Mouse (Mus musculus) intestine, embryonic 16.5 days (tissue): Measurements from ENCODE around the gene Micu2. TPM values are rescaled to one million over a fixed set of nuclear protein-coding genes. Genes with fewer than 3 reads are reported as not detected.
"Not testable (repeated sequence)": the region's sequence is repeated elsewhere in the genome, so short reads cannot be mapped to it uniquely, and the experiment has no call there.

ENCODE experiments used
- ATAC-seq: fragments of 200-750 bp; cut with Nextera tagmentation; 2 replicates; pipeline ENCODE4 v1.8.0; 2017; ENCODE audit warnings: moderate TSS enrichment, moderate library complexity
- H3K27ac ChIP-seq: fragments of 300-500 bp; sonication (generic); 2 replicates; pipeline ENCODE4 v1.5.1; 2014; ENCODE audit warnings: mild to moderate bottlenecking, low read length
- H3K27me3 ChIP-seq: fragments of 300-500 bp; sonication (generic); replicated peaks from 2 replicates; pipeline ENCODE4 v1.6.1; 2014; ENCODE audit warnings: low read length, control low read depth, mixed read lengths; ENCODE audit not compliant: control insufficient read depth, insufficient read depth
- H3K36me3 ChIP-seq: fragments of 300-500 bp; sonication (generic); 2 replicates; pipeline ENCODE4 v1.6.1; 2014; ENCODE audit warnings: low read length, control low read depth; ENCODE audit not compliant: control insufficient read depth, insufficient read depth
- H3K4me1 ChIP-seq: fragments of 300-500 bp; sonication (generic); 2 replicates; pipeline ENCODE4 v1.6.1; 2014; ENCODE audit warnings: low read length, control low read depth, mixed read lengths; ENCODE audit not compliant: control insufficient read depth, insufficient read depth
- H3K4me2 ChIP-seq: fragments of 300-500 bp; sonication (generic); 2 replicates; pipeline ENCODE4 v1.6.1; 2014; ENCODE audit warnings: low read depth, low read length, control low read depth
- H3K4me3 ChIP-seq: fragments of 300-500 bp; sonication (generic); 2 replicates; pipeline ENCODE4 v1.5.1; 2014; ENCODE audit warnings: mild to moderate bottlenecking, low read length
- H3K9ac ChIP-seq: fragments of 300-500 bp; sonication (generic); 2 replicates; pipeline ENCODE4 v1.6.1; 2014; ENCODE audit warnings: low read depth, low read length
- H3K9me3 ChIP-seq: fragments of 300-500 bp; sonication (generic); 2 replicates; pipeline ENCODE4 v1.6.1; 2016; ENCODE audit warnings: low read length, control low read depth; ENCODE audit not compliant: control insufficient read depth
- WGBS: fragments of 180-500 bp; shearing (Covaris S2); extraction: QIAGEN DNeasy Blood & Tissue Kit; methylation state at CpG from one replicate; pipeline ENCODE4 v1.1.7; 2014; 5-methylcytosine and 5-hydroxymethylcytosine counted together
- polyA plus RNA-seq: library from polyadenylated mRNA; unstranded; fragments of >200 nt; fragmentation: Nextera tagmentation; extraction: Ambion mirVana; gene quantifications from 2 replicates; pipeline ENCODE4 v1.2.1, GENCODE M21; 2015

Gene Micu2
- polyA plus RNA-seq, 1 experiment from 2014 or later, result 74.6 TPM

- WGBS, result 30% methylated on average over 7 of the region's 7 CpGs
- Histone ChIP-seq H3K4me3 (no peak overlapping the region), H3K27ac (no peak overlapping the region), H3K4me1 (peaks cover 2% of the 10 kb centered on the region; the same call in 1 of the 2 replicates), H3K36me3 (peaks cover 2% of the 10 kb centered on the region), H3K27me3 (no peaks in the 10 kb centered on the region), H3K9me3 (no peaks in the 10 kb centered on the region), H3K9ac (no peak overlapping the region), H3K4me2 (no peak overlapping the region)
- peak; percentile 84 for ATAC-seq
Observed at GRCm38 (mm10) chr14:57933608-57934007, 65.5 kb downstream of the Micu2 start.

- Histone ChIP-seq H3K9ac (no peak overlapping the region), H3K27me3 (no peaks in the 10 kb centered on the region), H3K9me3 (no peaks in the 10 kb centered on the region), H3K4me3 (no peak overlapping the region), H3K4me2 (no peak overlapping the region), H3K36me3 (peaks cover 2% of the 10 kb centered on the region), H3K4me1 (peaks cover 2% of the 10 kb centered on the region; the same call in 1 of the 2 replicates), H3K27ac (no peak overlapping the region)
- ATAC-seq, result peak; percentile 81
- WGBS, result 62% methylated on average over 7 of the region's 7 CpGs
Observed at GRCm38 (mm10) chr14:57932881-57933443, 66.1 kb downstream of the Micu2 start.

- Histone ChIP-seq H3K27ac (peak overlapping the region; percentile 54), H3K4me3 (no peak overlapping the region), H3K36me3 (peaks cover 14% of the 10 kb centered on the region), H3K9ac (no peak overlapping the region), H3K4me2 (no peak overlapping the region), H3K27me3 (no peaks in the 10 kb centered on the region), H3K9me3 (no peaks in the 10 kb centered on the region), H3K4me1 (peaks cover 6% of the 10 kb centered on the region; the same call in 1 of the 2 replicates)
- WGBS, result 53% methylated on average over 10 of the region's 10 CpGs
- peak; percentile 79 for ATAC-seq
Observed at GRCm38 (mm10) chr14:57921428-57922131, 77.5 kb downstream of the Micu2 start.

GRCm38 (mm10) chr14:57920568-57921310 is 78.3 kb downstream of the Micu2 start:
- peak overlapping the region; percentile 54 for H3K27ac ChIP-seq
- H3K27me3 ChIP-seq, result no peaks in the 10 kb centered on the region
- peak; percentile 43; the same call in 1 of the 2 replicates for ATAC-seq
- no peak overlapping the region for H3K9ac ChIP-seq
- no peak overlapping the region for H3K4me2 ChIP-seq
- 82% methylated on average over 18 of the region's 18 CpGs for WGBS
- no peaks in the 10 kb centered on the region for H3K9me3 ChIP-seq
- peaks cover 18% of the 10 kb centered on the region for H3K36me3 ChIP-seq
- peaks cover 6% of the 10 kb centered on the region; the same call in 1 of the 2 replicates for H3K4me1 ChIP-seq
- no peak overlapping the region for H3K4me3 ChIP-seq

GRCm38 (mm10) chr14:57919148-57919875 is 79.8 kb downstream of the Micu2 start:
- 0 out of 2 replicates have a peak, but pooled peaks have one; percentile 52 for ATAC-seq
- no peak overlapping the region for H3K27ac ChIP-seq
- 87% methylated on average over 17 of the region's 17 CpGs for WGBS
- H3K4me3 ChIP-seq, result no peak overlapping the region
- H3K9me3 ChIP-seq, result no peaks in the 10 kb centered on the region
- H3K27me3 ChIP-seq, result no peaks in the 10 kb centered on the region
- peaks cover 6% of the 10 kb centered on the region; the same call in 1 of the 2 replicates for H3K4me1 ChIP-seq
- no peak overlapping the region for H3K9ac ChIP-seq
- H3K36me3 ChIP-seq, result peaks cover 15% of the 10 kb centered on the region
- no peak overlapping the region for H3K4me2 ChIP-seq

- H3K4me3 ChIP-seq, result no peak overlapping the region
- 71% methylated on average over 6 of the region's 6 CpGs for WGBS
- no peak overlapping the region for H3K4me2 ChIP-seq
- no peak overlapping the region for H3K27ac ChIP-seq
- no peaks in the 10 kb centered on the region for H3K27me3 ChIP-seq
- H3K36me3 ChIP-seq, result 0 out of 2 replicates have a peak, but pooled peaks cover 5% of the 10 kb centered on the region
- H3K9me3 ChIP-seq, result no peaks in the 10 kb centered on the region
- no peak overlapping the region for H3K9ac ChIP-seq
- no peaks in the 10 kb centered on the region for H3K4me1 ChIP-seq
- no peak for ATAC-seq
Observed at GRCm38 (mm10) chr14:57915341-57915740, 83.7 kb downstream of the Micu2 start.

GRCm38 (mm10) chr14:57912211-57913007 is 86.7 kb downstream of the Micu2 start:
- WGBS, result 62% methylated on average over 1 of the region's 1 CpGs
- H3K9ac ChIP-seq, ATAC-seq, H3K4me2 ChIP-seq, H3K4me1 ChIP-seq, H3K36me3 ChIP-seq, H3K4me3 ChIP-seq, H3K27me3 ChIP-seq, H3K27ac ChIP-seq, H3K9me3 ChIP-seq: not testable (repeated sequence)

GRCm38 (mm10) chr14:57911787-57912186 is 87.3 kb downstream of the Micu2 start:
- ATAC-seq, H3K9ac ChIP-seq, H3K4me3 ChIP-seq, H3K27ac ChIP-seq, H3K4me1 ChIP-seq, H3K9me3 ChIP-seq, H3K4me2 ChIP-seq, H3K27me3 ChIP-seq, H3K36me3 ChIP-seq: not testable (repeated sequence)
